Mouse (Mus musculus): Measurements from ENCODE around the gene Mstn.

Mstn gene

GRCm38 (mm10) chr1:53061340-53061739 is at the start of gene Mstn:
Gene Mstn, plus strand, starts transcription at chr1:53061640.
- DNase-seq, result no peak

- no peak for DNase-seq
Observed at GRCm38 (mm10) chr1:53014716-53015115, 46.7 kb upstream of the Mstn start.

- no peak for DNase-seq
Observed at GRCm38 (mm10) chr1:53015606-53016005, 45.8 kb upstream of the Mstn start.

GRCm38 (mm10) chr1:53018746-53019505 is 42.5 kb upstream of the Mstn start:
- no peak for DNase-seq

GRCm38 (mm10) chr1:53020079-53020478 is 41.4 kb upstream of the Mstn start, which contains the start of gene 1700019D03Rik:
Gene 1700019D03Rik, minus strand, starts transcription at chr1:53020179.
- no peak for DNase-seq

- no peak for DNase-seq
Observed at GRCm38 (mm10) chr1:53032550-53032949, 28.9 kb upstream of the Mstn start.

- no peak for DNase-seq
Observed at GRCm38 (mm10) chr1:53037443-53037871, 24.0 kb upstream of the Mstn start.

GRCm38 (mm10) chr1:53049763-53050427 is 11.5 kb upstream of the Mstn start:
- no peak for DNase-seq

- DNase-seq, result peak; percentile 39 to 53
Observed at GRCm38 (mm10) chr1:53053087-53054022, 8.1 kb upstream of the Mstn start.

GRCm38 (mm10) chr1:53059106-53059505 is 2.3 kb upstream of the Mstn start:
- no peak for DNase-seq

GRCm38 (mm10) chr1:53060499-53060898 is 941 bp upstream of the Mstn start:
- no peak for DNase-seq

GRCm38 (mm10) chr1:53061871-53062608 is 600 bp downstream of the Mstn start:
- DNase-seq, result no peak

GRCm38 (mm10) chr1:53063921-53064320 is 2.5 kb downstream of the Mstn start:
- no peak for DNase-seq

GRCm38 (mm10) chr1:53069726-53070514 is 8.5 kb downstream of the Mstn start:
- no peak for DNase-seq

- no peak for DNase-seq
Observed at GRCm38 (mm10) chr1:53070664-53071175, 9.3 kb downstream of the Mstn start.

GRCm38 (mm10) chr1:53076656-53077055 is 15.2 kb downstream of the Mstn start:
- no peak for DNase-seq

GRCm38 (mm10) chr1:53079876-53080275 is 18.4 kb downstream of the Mstn start:
- DNase-seq, result no peak

GRCm38 (mm10) chr1:53080603-53081002 is 19.2 kb downstream of the Mstn start:
- no peak for DNase-seq

- no peak for DNase-seq
Observed at GRCm38 (mm10) chr1:53085256-53085655, 23.8 kb downstream of the Mstn start.

- DNase-seq, result no peak
Observed at GRCm38 (mm10) chr1:53085991-53086390, 24.6 kb downstream of the Mstn start.

- DNase-seq, result peak in 1 of 2 experiments; percentile 2
Observed at GRCm38 (mm10) chr1:53093180-53093579, 31.7 kb downstream of the Mstn start.

All from thymus, postnatal 36 days (tissue).